Mouse (Mus musculus): ENCODE measurements around the gene Ccr4.

DNA sequence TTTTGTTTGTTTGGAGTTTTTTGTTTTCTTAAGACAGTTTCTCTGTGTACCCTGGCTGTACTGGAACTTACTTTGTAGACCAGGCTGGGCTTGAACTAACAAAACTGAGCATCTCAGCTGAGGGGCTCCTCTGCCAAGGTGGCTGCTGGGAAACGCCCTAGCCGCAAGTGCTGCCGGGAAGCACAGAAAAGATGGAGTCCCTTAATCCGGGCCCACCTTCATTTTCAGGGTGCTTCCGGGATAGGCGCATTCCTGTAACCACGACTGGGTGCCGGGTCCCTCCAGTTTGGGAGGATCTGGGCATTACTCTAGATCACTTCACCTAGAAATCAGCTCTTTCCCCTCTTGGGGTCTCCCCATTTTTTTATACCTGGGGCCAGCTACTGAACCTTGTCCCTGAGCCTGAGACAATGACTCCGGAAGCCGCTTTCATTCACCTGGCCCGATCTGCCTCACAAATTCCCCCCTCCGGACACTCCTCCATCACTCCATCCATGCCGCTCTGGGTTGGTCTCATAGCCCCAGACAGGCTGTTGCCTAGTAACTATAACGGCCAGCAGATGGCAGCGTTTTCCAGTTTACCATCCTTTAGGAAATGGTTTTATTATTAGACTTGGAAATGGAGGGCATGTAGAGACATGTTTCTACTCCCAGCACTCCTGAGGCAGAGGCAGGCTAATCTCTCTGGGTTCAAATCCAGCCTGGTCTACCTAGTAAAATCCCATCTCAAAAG is 4.8 kb downstream of the Ccr4 start:
- no peak for TF ChIP-seq USF1 (IDR thresholded peaks at IDR 0.05; ENCODE audit: low read depth)
- no peak for TF ChIP-seq POLR2A (IDR thresholded peaks at IDR 0.05; ENCODE audit: insufficient read length, low read depth)
- TF ChIP-seq E2F4 (IDR thresholded peaks at IDR 0.05; ENCODE audit: insufficient read depth), result no peak
- TF ChIP-seq MYOG (IDR thresholded peaks at IDR 0.05; ENCODE audit: control insufficient read depth in 1 of 3, insufficient read depth in 1 of 3, insufficient read length in 2 of 3, low read depth in 2 of 3), result no peak
- no peak for TF ChIP-seq MYOD1 (IDR thresholded peaks at IDR 0.05; ENCODE audit: control insufficient read depth in 1 of 3, insufficient read length in 2 of 3, low read depth in 2 of 3)
- no peak for TF ChIP-seq CEBPB (IDR thresholded peaks at IDR 0.05; ENCODE audit: insufficient read depth, poor library complexity, severe bottlenecking)
- no peak for TF ChIP-seq MAX (IDR thresholded peaks at IDR 0.05; ENCODE audit: low read depth)
- no peak for TF ChIP-seq POLR2AphosphoS2 (IDR thresholded peaks at IDR 0.05; ENCODE audit: insufficient read length, low read depth)
- no peak for TF ChIP-seq REST (IDR thresholded peaks at IDR 0.05; ENCODE audit: insufficient read depth, insufficient read length)
